Mouse (Mus musculus): ENCODE measurements around the gene Olfr1082.
"Not testable (repeated sequence)": the region's sequence is repeated elsewhere in the genome, so short reads cannot be mapped to it uniquely, and the experiment has no call there.

Olfr1082 gene

DNA sequence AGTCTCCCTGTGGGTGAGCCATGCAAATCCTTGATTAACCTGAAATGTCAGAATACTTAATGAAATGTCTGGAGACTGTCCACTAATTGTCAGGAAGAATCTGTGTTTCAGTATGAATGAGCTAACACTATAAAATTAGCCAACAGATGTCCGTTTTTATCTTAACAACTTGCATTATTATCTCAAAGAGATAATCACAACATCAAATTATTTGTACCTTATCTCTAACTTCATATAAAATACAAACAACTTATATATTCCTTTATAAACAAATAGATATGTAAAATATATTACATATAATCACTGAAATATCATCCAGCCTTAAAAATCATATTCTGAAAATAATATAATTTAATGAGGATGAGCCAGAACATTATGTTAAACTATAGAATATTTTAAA, at the start of gene Olfr1082:
Olfr1082 (minus strand) TSS at position 101 of the 400 bp plus-strand sequence.
- DNase-seq (ENCODE audit: low spot score in 2 of 2), result not testable (repeated sequence)

GRCm38 (mm10) chr2:86639625-86640024, 40.9 kb upstream of the Olfr1082 start, which contains the start of gene Olfr1084:
Gene Olfr1084, minus strand, starts transcription at chr2:86639725.
- not testable (repeated sequence) for DNase-seq (ENCODE audit: low spot score in 2 of 2)

DNA sequence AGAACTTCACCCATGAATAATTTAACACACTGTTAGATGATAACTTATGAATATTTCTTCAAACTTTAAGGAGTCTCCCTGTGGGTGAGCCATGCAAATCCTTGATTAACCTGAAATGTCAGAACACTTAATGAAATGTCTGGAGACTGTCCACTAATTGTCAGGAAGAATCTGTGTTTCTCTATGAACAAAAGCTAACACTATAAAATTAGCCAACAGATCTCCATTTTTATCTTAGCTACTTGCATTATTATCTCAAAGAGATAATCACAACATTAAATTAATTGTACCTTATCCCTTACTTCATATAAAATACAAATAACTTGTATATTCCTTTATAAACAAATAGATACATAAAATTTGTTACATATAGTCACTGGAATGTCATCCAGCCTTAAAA, 40.6 kb downstream of the Olfr1082 start, which contains the start of gene Olfr1080:
Olfr1080 (minus strand) TSS at position 101 of the 400 bp plus-strand sequence.
- not testable (repeated sequence) for DNase-seq (ENCODE audit: low spot score in 2 of 2)
